Mouse (Mus musculus) spleen, adult 2 months (tissue): ENCODE measurements around the gene 9130213A22Rik.

Experiments used
- CTCF ChIP-seq: fragments of 200-500 bp; IDR thresholded peaks from 2 replicates; pipeline ENCODE4 v1.5.1; 2011; ENCODE audit warnings: mild to moderate bottlenecking, inconsistent platforms; ENCODE audit not compliant: insufficient read depth, insufficient read length, insufficient replicate concordance; ENCODE audit errors: extremely low read depth
- POLR2A ChIP-seq: fragments of 200-500 bp; IDR thresholded peaks from 2 replicates; pipeline ENCODE4 v1.6.1; 2011; ENCODE audit warnings: low read depth, low read length, inconsistent platforms

DNA sequence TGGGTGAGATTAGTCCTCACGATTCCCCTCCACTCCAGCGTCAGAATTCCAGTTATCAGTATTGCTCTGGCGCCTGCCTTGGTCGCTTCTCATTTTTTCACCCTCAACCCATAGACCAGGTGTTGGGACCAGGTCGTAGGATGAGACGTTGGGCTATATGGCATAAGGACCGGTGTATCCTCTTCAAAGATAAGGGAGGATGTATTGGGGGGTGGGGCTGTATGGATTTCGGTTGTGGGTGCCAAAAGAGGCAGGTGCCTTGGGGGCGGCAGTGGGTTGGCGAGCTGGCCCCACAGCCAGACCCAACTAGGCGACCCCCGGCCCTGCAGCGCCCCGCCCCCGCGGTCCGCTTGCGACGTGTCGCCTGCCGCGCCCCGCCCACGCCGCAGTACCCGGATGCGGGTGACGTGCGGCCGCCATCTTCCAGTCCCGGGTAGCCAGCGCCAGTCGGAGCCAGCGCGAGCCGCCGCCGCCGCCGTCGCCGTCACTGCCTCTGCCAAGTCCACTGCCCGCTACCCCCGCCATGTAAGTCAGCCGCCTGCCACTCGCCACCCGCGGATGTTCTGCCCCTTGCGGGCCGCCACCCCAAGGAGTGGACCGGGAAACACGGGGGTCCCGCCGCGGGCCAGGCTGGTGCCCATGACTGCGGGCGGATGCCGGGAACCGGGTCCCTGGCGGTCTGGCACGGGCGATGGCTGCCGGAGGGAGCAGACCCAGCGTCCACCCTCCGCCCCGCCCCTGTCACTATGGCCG is 34.1 kb downstream of the 9130213A22Rik start, which contains the start of gene Vamp2:
- TF ChIP-seq CTCF (no peak), POLR2A (peak; percentile 60)
